Mouse (Mus musculus) neural tube, embryonic 11.5 days (tissue): Measurements from ENCODE around the gene Erg28. TPM values are rescaled to one million over a fixed set of nuclear protein-coding genes. Genes with fewer than 3 reads are reported as not detected.

ENCODE experiments used
- ATAC-seq: fragments of 200-750 bp; cut with Nextera tagmentation; 2 replicates; pipeline ENCODE4 v1.8.0; 2017; ENCODE audit warnings: moderate number of reproducible peaks, mild to moderate bottlenecking, moderate TSS enrichment, moderate library complexity; ENCODE audit not compliant: insufficient read depth, low FRiP score, low TSS enrichment
- DNase-seq: peaks from one replicate; pipeline ENCODE4 v3.0.0-alpha.2; 2015; ENCODE audit warnings: low spot score
- H3K27ac ChIP-seq: fragments of 300-500 bp; sonication (generic); 2 replicates; pipeline ENCODE4 v1.5.1; 2014; ENCODE audit warnings: low read depth, mild to moderate bottlenecking, low read length
- H3K27me3 ChIP-seq: fragments of 300-500 bp; sonication (generic); 2 replicates; pipeline ENCODE4 v1.6.1; 2014; ENCODE audit warnings: mild to moderate bottlenecking, low read length, mixed read lengths; ENCODE audit not compliant: control insufficient read depth, insufficient read depth
- H3K36me3 ChIP-seq: fragments of 300-500 bp; sonication (generic); 2 replicates; pipeline ENCODE4 v1.6.1; 2014; ENCODE audit warnings: mild to moderate bottlenecking, low read length, moderate library complexity, mixed read lengths; ENCODE audit not compliant: control insufficient read depth, insufficient read depth
- H3K4me1 ChIP-seq: fragments of 300-500 bp; sonication (generic); 2 replicates; pipeline ENCODE4 v1.6.1; 2014; ENCODE audit warnings: low read length, mixed read lengths; ENCODE audit not compliant: control insufficient read depth, insufficient read depth
- H3K4me2 ChIP-seq: fragments of 300-500 bp; sonication (generic); 2 replicates; pipeline ENCODE4 v1.6.1; 2014; ENCODE audit warnings: low read depth, mild to moderate bottlenecking, moderate library complexity
- H3K4me3 ChIP-seq: fragments of 300-500 bp; sonication (generic); 2 replicates; pipeline ENCODE4 v1.5.1; 2014; ENCODE audit warnings: low read depth, low read length
- H3K9ac ChIP-seq: fragments of 300-500 bp; sonication (generic); 2 replicates; pipeline ENCODE4 v1.6.1; 2014; ENCODE audit warnings: mild to moderate bottlenecking, low read length
- H3K9me3 ChIP-seq: fragments of 300-500 bp; sonication (generic); 2 replicates; pipeline ENCODE4 v1.6.1; 2016; ENCODE audit warnings: low read length; ENCODE audit not compliant: control insufficient read depth
- WGBS: fragments of 180-500 bp; shearing (Covaris S2); extraction: QIAGEN DNeasy Blood & Tissue Kit; methylation state at CpG from one replicate; pipeline ENCODE4 v1.1.7; 2014; 5-methylcytosine and 5-hydroxymethylcytosine counted together
- polyA plus RNA-seq: library from polyadenylated mRNA; unstranded; fragments of >200 nt; fragmentation: Nextera tagmentation; extraction: Ambion mirVana; gene quantifications from 2 replicates; pipeline ENCODE4 v1.2.1, GENCODE M21; 2014

The Erg28 gene
- polyA plus RNA-seq, 1 experiment from 2014 or later = 92.7 TPM

- 78% methylated on average over 3 of the region's 3 CpGs for WGBS
- Histone ChIP-seq H3K4me3 (no peak overlapping the region), H3K9me3 (no peaks in the 10 kb centered on the region), H3K36me3 (no peaks in the 10 kb centered on the region), H3K4me2 (no peak overlapping the region), H3K9ac (no peak overlapping the region), H3K27ac (no peak overlapping the region), H3K27me3 (no peaks in the 10 kb centered on the region), H3K4me1 (no peaks in the 10 kb centered on the region)
- DNase-seq = no peak
- no peak for ATAC-seq
These were observed 53.0 kb downstream of the Erg28 start for GRCm38 (mm10) chr12:85771356-85771755.

GRCm38 (mm10) chr12:85767750-85768149, 56.6 kb downstream of the Erg28 start:
- 59% methylated on average over 4 of the region's 4 CpGs for WGBS
- Histone ChIP-seq H3K36me3 (no peaks in the 10 kb centered on the region), H3K9me3 (no peaks in the 10 kb centered on the region), H3K4me2 (no peak overlapping the region), H3K27ac (no peak overlapping the region), H3K4me1 (no peaks in the 10 kb centered on the region), H3K4me3 (no peak overlapping the region), H3K9ac (no peak overlapping the region), H3K27me3 (no peaks in the 10 kb centered on the region)
- ATAC-seq = no peak
- no peak for DNase-seq

- no peak for DNase-seq
- Histone ChIP-seq H3K27ac (no peak overlapping the region), H3K27me3 (no peaks in the 10 kb centered on the region), H3K9ac (no peak overlapping the region), H3K9me3 (no peaks in the 10 kb centered on the region), H3K4me1 (no peaks in the 10 kb centered on the region), H3K36me3 (no peaks in the 10 kb centered on the region), H3K4me2 (no peak overlapping the region), H3K4me3 (no peak overlapping the region)
- ATAC-seq = no peak
- WGBS = 77% methylated on average over 3 of the region's 3 CpGs
These were observed 58.1 kb downstream of the Erg28 start for GRCm38 (mm10) chr12:85766287-85766686.

Other genes with a start within 250 kb of the Erg28 start
- 0.69 and 0.87 TPM in 2 replicates for gene Jdp2, start 225.5 kb downstream of the Erg28 start, polyA plus RNA-seq
- gene Batf, start 137.9 kb downstream of the Erg28 start, polyA plus RNA-seq = 1.1 and 1.5 TPM in 2 replicates
- 1.4 and 1.5 TPM in 2 replicates for gene Flvcr2, start 78.0 kb downstream of the Erg28 start, polyA plus RNA-seq
- gene Ttll5, start 109 bp upstream of the Erg28 start, polyA plus RNA-seq = 14.2 and 17.7 TPM in 2 replicates